Mouse (Mus musculus) MN1 (cell line): ENCODE measurements around the gene Gm21028.
"Not testable (repeated sequence)": the region's sequence is repeated elsewhere in the genome, so short reads cannot be mapped to it uniquely, and the experiment has no call there.

Experiments used
- DNase-seq: peaks from one replicate; pipeline ENCODE4 v3.0.0-alpha.2; 2016; ENCODE audit warnings: low spot score

The Gm21028 gene

DNA sequence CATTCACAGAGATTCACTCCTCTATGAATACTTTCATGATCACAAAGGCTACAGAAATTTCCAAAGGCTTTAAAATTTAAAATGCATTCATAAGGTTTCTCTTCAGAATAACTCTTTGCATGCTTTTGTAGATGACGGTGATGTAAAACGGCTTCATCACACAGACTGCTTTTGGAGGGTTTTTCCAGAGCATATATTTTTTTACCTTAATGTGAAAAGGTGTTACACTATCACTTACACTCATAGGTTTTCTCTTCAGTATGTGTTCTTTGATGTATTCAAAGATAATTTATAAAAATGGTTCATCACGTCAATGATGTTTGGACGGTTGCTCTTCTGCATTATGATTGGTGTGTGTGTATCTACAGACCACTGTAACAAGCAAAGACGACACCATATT, at the start of gene Gm21028:
TSS of gene Gm21028 (minus strand) at position 101 of the 400 bp plus-strand sequence.
- no peak for DNase-seq

DNA sequence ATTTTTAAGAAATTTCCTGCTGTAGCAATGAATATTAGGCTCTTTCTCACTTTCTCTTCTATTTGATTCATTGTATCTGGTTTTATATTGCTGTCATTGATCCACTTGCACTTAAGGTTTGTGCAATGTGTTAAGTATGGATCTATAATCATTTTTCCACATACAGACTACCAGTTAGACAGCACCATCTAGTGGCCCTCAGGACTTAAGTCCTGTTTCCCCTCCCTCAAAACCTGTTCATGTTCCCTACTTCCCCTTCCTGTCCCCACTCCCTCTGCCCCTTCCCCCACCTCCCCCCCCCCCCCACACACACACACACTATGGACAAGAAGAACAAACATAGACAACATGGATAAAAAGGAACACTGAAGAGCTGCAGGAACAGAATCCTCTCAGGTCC, 17.3 kb upstream of the Gm21028 start:
- DNase-seq: not testable (repeated sequence)

DNA sequence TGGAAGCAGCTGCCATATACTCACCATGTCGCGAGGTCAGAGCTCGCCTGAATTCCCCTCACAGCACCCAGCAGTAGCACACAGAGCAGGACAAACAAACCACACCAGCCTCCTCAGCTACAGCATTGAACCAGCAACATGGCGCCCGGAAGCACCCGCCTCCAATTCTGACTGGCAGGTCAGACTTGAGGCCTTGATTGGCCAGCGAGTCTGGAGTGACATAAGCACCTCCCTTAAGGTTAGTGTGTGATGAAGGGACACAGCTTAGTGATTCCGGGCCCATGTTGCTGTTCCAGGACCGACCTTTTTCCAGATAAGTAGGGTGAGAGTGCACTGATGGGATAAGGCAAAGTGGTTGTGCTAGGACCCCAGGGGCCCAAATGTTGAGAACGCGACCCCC, 14.0 kb upstream of the Gm21028 start, which contains the start of gene Zfp977:
TSS of gene Zfp977 (minus strand) at position 135 of the 400 bp plus-strand sequence.
- peak; percentile 10 for DNase-seq

DNA sequence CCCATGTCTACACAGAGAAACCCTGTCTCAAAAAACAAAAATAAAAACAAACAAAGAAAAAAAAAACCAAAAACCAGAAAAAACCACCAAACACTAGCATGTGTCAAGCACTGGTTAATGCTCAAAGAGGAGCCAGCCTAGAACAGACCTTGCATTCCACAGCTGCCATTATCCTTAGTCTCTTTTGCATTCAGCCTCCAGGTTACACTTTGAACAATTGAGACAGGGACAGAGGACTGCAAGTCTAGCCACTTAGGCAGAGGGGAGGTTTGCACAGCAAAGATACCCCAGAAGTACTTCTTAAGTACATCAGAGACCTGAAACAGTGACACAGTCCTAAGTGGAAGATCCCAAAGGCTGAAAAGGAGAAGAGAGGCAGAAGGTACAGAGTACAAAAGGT, 12.9 kb upstream of the Gm21028 start:
- not testable (repeated sequence) for DNase-seq

DNA sequence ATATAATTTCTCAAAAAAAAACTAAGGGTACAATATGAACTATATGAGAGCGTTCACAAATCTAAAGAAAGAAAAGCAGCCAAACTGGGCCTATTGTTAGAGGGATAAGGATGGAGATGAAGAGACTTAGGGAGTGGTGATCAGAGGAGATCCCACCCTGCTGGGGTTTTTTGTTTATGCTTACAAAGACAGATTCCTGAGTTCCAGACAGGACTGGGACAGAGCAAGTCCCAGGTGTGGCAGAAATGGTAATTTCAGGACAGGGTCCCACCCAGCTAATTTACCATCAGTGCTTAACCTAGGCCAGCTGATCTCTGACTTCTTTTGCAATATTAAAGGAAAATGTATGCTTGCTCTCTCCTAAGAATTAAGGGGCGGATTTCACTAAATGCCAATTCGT, 26.6 kb downstream of the Gm21028 start:
- no peak for DNase-seq
